Mouse (Mus musculus): ENCODE measurements around the gene Ano4. TPM values are rescaled to one million over a fixed set of nuclear protein-coding genes. Genes with fewer than 3 reads are reported as not detected.

The Ano4 gene
- total and polyA plus RNA-seq, 2 experiments from 2014 or later = 3.2 to 3.8 TPM

DNA sequence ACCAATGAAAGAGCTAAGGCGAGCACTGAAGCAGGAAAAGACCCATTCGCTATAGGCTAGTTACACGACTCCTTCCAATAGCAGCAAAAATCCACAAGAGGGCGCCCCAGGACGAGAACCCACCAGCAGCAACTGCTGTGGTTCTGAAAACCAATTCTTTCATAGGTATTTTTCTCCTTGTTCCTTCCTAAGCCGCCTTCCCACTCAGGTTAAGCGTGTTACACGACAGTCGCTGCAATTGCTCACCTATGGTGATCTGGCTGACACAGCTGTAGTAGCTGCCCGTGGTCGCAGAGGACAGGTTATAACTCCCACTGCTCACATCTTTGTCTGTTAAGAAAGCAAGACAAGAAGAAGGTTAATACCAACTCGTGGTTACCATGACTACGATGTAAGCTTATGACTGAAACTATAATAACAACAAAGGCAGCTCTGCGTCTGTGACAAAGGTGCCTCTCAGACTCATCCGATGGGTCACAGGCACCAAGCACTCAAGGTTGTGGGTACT, 17.5 kb downstream of the Ano4 start:
- no peaks in the 10 kb centered on the region for H3K9me3 ChIP-seq (replicated peaks; ENCODE audit: control insufficient read depth, low read length)
- TF ChIP-seq EP300 (IDR thresholded peaks at IDR 0.05; ENCODE audit: low read depth) (no peak), CTCF (IDR thresholded peaks at IDR 0.05; ENCODE audit: low read depth) (peak; percentile 86)
- no peak overlapping the region for H3K4me3 ChIP-seq (ENCODE audit: low read depth, low read length)
- ATAC-seq (ENCODE audit: insufficient read depth, low read depth) (no peak), DNase-seq (ENCODE audit: low spot score) (peak; percentile 16)
- H3K27ac ChIP-seq (ENCODE audit: low read depth) = no peak overlapping the region
- WGBS = 30% methylated on average over 15 of the region's 15 CpGs
- no peaks in the 10 kb centered on the region for H3K27me3 ChIP-seq (ENCODE audit: control insufficient read depth, insufficient read depth, low read length)
- H3K4me1 ChIP-seq (ENCODE audit: control insufficient read depth, insufficient read depth) = no peaks in the 10 kb centered on the region
- H3K36me3 ChIP-seq (replicated peaks; ENCODE audit: control insufficient read depth, insufficient read depth, low read length) = no peaks in the 10 kb centered on the region
- H3K9ac ChIP-seq (replicated peaks; ENCODE audit: low read depth, low read length) = no peak overlapping the region
- H3K4me2 ChIP-seq (ENCODE audit: low read depth, low read length) = no peak overlapping the region

DNA sequence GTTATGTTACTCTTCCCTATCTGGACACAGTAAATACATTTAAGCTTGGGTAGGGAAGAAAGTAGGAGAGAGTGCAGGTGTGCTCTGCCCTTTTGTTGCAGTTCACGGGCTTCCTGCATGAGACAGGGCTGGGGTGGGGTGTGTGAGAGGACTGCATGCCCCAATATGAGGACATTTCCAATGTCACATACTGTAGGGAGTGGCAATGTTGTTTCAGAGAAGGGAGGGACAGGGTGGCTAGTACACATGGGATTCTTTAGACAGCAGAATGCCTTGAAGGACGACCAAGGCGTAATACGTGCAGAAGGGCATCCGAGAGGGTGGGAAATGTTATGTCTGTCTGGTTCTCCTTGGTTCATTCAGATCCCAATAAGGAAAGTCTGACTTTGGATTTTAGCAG, 18.2 kb downstream of the Ano4 start:
- Histone ChIP-seq H3K9me3 (replicated peaks; ENCODE audit: control insufficient read depth, low read length) (no peaks in the 10 kb centered on the region), H3K9ac (replicated peaks; ENCODE audit: low read depth, low read length) (no peak overlapping the region), H3K4me2 (ENCODE audit: low read depth, low read length) (no peak overlapping the region), H3K4me3 (ENCODE audit: low read depth, low read length) (no peak overlapping the region), H3K27me3 (ENCODE audit: control insufficient read depth, insufficient read depth, low read length) (no peaks in the 10 kb centered on the region), H3K27ac (ENCODE audit: low read depth) (no peak overlapping the region), H3K4me1 (ENCODE audit: control insufficient read depth, insufficient read depth) (no peaks in the 10 kb centered on the region), H3K36me3 (replicated peaks; ENCODE audit: control insufficient read depth, insufficient read depth, low read length) (no peaks in the 10 kb centered on the region)
- TF ChIP-seq CTCF (IDR thresholded peaks at IDR 0.05; ENCODE audit: low read depth) = no peak
- no peak for TF ChIP-seq EP300 (IDR thresholded peaks at IDR 0.05; ENCODE audit: low read depth)
- ATAC-seq (ENCODE audit: insufficient read depth, low read depth) = no peak
- no peak for DNase-seq (ENCODE audit: low spot score)
- 96% methylated on average over 5 of the region's 5 CpGs for WGBS

DNA sequence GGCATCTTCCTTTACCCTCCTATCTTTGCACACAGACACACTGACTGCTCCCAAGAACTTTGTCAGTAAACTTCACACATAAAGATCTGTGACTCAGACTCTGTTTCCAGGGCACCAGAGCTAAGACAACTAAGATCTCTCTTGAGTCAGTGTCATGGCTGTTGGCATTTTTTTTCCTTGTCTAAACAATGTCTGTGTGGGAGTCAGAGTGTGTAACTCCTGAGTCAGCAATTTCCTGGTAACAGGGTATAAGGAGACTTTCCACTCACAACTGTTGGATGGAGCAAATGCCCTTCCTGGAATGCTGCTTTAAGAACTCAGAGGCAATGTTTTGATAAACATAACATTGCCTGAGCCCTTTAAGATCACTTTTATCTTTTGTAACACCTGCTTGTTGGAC, 37.0 kb downstream of the Ano4 start:
- Histone ChIP-seq H3K4me2 (ENCODE audit: low read depth, low read length) (no peak overlapping the region), H3K36me3 (replicated peaks; ENCODE audit: control insufficient read depth, insufficient read depth, low read length) (no peaks in the 10 kb centered on the region), H3K27me3 (ENCODE audit: control insufficient read depth, insufficient read depth, low read length) (no peaks in the 10 kb centered on the region), H3K4me1 (ENCODE audit: control insufficient read depth, insufficient read depth) (no peaks in the 10 kb centered on the region), H3K27ac (ENCODE audit: low read depth) (no peak overlapping the region), H3K4me3 (ENCODE audit: low read depth, low read length) (no peak overlapping the region), H3K9me3 (replicated peaks; ENCODE audit: control insufficient read depth, low read length) (0 out of 2 replicates have a peak, but pooled peaks cover 3% of the 10 kb centered on the region), H3K9ac (replicated peaks; ENCODE audit: low read depth, low read length) (no peak overlapping the region)
- TF ChIP-seq CTCF (IDR thresholded peaks at IDR 0.05; ENCODE audit: low read depth) (no peak), EP300 (IDR thresholded peaks at IDR 0.05; ENCODE audit: low read depth) (no peak)
- no peak for DNase-seq (ENCODE audit: low spot score)
- ATAC-seq (ENCODE audit: insufficient read depth, low read depth) = no peak

DNA sequence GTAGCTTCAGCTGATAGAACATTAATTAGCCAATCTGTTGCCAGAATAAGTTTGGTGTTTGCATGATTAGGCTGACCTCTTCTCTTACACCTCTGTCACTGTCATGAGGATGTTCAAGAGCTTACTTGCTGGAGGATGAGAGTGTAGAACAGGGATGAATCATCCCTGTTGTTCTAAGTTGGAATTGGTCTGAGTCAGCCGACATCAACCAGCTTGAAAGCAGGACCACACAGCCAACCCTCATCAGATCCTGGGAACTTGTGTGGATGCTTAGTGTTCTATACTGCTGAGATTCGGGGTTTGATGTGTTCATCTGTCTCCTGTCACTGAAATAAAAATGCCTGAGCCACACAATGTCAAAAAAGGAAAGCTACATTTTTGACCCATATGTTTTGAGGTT, 44.2 kb downstream of the Ano4 start:
- no peak overlapping the region for H3K27ac ChIP-seq (ENCODE audit: low read depth)
- no peaks in the 10 kb centered on the region for H3K27me3 ChIP-seq (ENCODE audit: control insufficient read depth, insufficient read depth, low read length)
- H3K9me3 ChIP-seq (replicated peaks; ENCODE audit: control insufficient read depth, low read length) = no peaks in the 10 kb centered on the region
- WGBS = 63% methylated on average over 2 of the region's 2 CpGs
- H3K9ac ChIP-seq (replicated peaks; ENCODE audit: low read depth, low read length) = no peak overlapping the region
- no peaks in the 10 kb centered on the region for H3K4me1 ChIP-seq (ENCODE audit: control insufficient read depth, insufficient read depth)
- no peaks in the 10 kb centered on the region for H3K36me3 ChIP-seq (replicated peaks; ENCODE audit: control insufficient read depth, insufficient read depth, low read length)
- H3K4me3 ChIP-seq (ENCODE audit: low read depth, low read length) = no peak overlapping the region
- no peak for ATAC-seq (ENCODE audit: insufficient read depth, low read depth)
- no peak for TF ChIP-seq CTCF (IDR thresholded peaks at IDR 0.05; ENCODE audit: low read depth)
- H3K4me2 ChIP-seq (ENCODE audit: low read depth, low read length) = no peak overlapping the region
- no peak for DNase-seq (ENCODE audit: low spot score)

DNA sequence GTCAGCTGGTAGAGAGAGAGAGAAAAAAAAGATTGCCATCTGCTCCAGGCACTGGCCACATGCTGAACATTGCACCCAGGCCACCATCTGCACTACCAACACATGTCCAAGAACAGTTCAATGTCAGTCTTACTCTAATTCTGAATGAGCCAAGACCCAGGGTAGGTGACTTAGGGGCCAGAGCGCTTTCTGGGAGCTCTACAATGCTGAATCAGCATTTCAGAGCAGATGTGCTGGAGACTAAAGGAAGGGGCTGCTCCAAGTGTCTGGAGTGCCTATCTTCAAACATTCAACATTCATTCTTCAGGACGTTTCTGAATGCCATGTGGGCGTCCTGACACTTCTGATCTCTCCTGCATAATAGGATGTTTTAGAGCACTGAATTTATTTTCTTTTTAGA, 51.8 kb downstream of the Ano4 start:
- DNase-seq (ENCODE audit: low spot score) = no peak
- no peaks in the 10 kb centered on the region for H3K9me3 ChIP-seq (replicated peaks; ENCODE audit: control insufficient read depth, low read length)
- no peak for ATAC-seq (ENCODE audit: insufficient read depth, low read depth)
- H3K4me1 ChIP-seq (ENCODE audit: control insufficient read depth, insufficient read depth) = no peaks in the 10 kb centered on the region
- H3K4me3 ChIP-seq (ENCODE audit: low read depth, low read length) = no peak overlapping the region
- no peak for TF ChIP-seq EP300 (IDR thresholded peaks at IDR 0.05; ENCODE audit: low read depth)
- TF ChIP-seq CTCF (IDR thresholded peaks at IDR 0.05; ENCODE audit: low read depth) = no peak
- WGBS = 59% methylated on average over 3 of the region's 3 CpGs
- no peak overlapping the region for H3K9ac ChIP-seq (replicated peaks; ENCODE audit: low read depth, low read length)
- no peaks in the 10 kb centered on the region for H3K27me3 ChIP-seq (ENCODE audit: control insufficient read depth, insufficient read depth, low read length)
- H3K36me3 ChIP-seq (replicated peaks; ENCODE audit: control insufficient read depth, insufficient read depth, low read length) = no peaks in the 10 kb centered on the region
- H3K27ac ChIP-seq (ENCODE audit: low read depth) = no peak overlapping the region
- H3K4me2 ChIP-seq (ENCODE audit: low read depth, low read length) = no peak overlapping the region

DNA sequence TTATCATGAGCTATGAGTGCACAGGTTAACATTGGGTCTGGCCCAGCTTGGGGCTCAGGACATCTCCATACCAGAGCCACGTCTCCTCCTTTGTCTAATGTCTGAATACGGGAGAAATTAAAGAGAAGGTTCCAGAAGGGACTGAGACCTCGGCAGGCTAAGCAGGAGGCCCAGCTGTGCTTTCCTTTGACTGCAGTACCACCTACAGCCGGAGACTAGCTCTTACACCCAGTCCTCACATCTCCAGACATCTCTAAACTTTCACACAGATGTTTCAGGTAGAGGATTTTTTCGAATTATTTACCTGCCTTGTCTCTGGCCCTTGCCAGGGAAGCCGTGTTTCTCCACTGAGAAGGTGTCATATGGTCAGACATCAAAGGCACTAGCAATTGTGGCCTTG, 53.9 kb downstream of the Ano4 start:
- ATAC-seq (ENCODE audit: insufficient read depth, low read depth) (no peak), DNase-seq (ENCODE audit: low spot score) (no peak)
- Histone ChIP-seq H3K36me3 (replicated peaks; ENCODE audit: control insufficient read depth, insufficient read depth, low read length) (no peaks in the 10 kb centered on the region), H3K27me3 (ENCODE audit: control insufficient read depth, insufficient read depth, low read length) (no peaks in the 10 kb centered on the region), H3K4me3 (ENCODE audit: low read depth, low read length) (no peak overlapping the region), H3K9ac (replicated peaks; ENCODE audit: low read depth, low read length) (no peak overlapping the region), H3K9me3 (replicated peaks; ENCODE audit: control insufficient read depth, low read length) (no peaks in the 10 kb centered on the region), H3K4me1 (ENCODE audit: control insufficient read depth, insufficient read depth) (no peaks in the 10 kb centered on the region), H3K27ac (ENCODE audit: low read depth) (no peak overlapping the region), H3K4me2 (ENCODE audit: low read depth, low read length) (no peak overlapping the region)
- TF ChIP-seq EP300 (IDR thresholded peaks at IDR 0.05; ENCODE audit: low read depth) (no peak), CTCF (IDR thresholded peaks at IDR 0.05; ENCODE audit: low read depth) (no peak)
- 55% methylated on average over 6 of the region's 6 CpGs for WGBS
